Mouse (Mus musculus): ENCODE measurements at regions not wholly inside any gene's neighbourhood (a gene's known extent, or its start where the extent isn't known, plus 50 kb on each side); places are given as distances from the start of the nearest gene placed in this dataset.

DNA sequence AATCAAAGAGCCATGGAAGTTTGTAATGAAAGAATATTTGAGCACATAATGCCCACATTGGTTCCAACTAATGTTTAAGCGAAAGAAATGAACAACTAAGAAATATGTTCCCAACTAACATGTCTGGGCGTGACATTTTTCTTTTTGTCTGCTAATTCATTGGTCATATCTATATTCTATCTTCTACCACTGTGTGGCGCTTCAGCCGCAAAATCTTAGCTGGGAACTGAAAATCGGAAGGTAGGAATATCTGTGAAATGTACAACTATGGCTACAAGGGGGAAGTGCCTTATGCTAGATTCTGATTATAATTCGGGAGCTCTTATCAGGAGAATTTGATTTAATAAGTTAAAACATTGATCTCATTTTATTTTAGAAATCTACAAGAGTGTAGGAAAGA, 125.2 kb downstream of the Atxn7l3b start:
- no peak for TF ChIP-seq CHD2 (IDR thresholded peaks at IDR 0.05; ENCODE audit: low read depth, low read length)
- no peak for TF ChIP-seq HCFC1 (IDR thresholded peaks at IDR 0.05; ENCODE audit: borderline replicate concordance, insufficient read depth, low read length)
- no peak for TF ChIP-seq ZC3H11A (IDR thresholded peaks at IDR 0.05; ENCODE audit: borderline replicate concordance, low read depth, low read length)
- no peak for TF ChIP-seq MAFK (IDR thresholded peaks at IDR 0.05; ENCODE audit: insufficient read depth, low read depth, low read length)
- TF ChIP-seq ZNF384 (IDR thresholded peaks at IDR 0.05; ENCODE audit: low read depth, low read length) = no peak

Measured in ES-E14 (cell line).